Mouse (Mus musculus) layer of hippocampus, adult 8-10 months (tissue): ENCODE results near the gene Rps15. TPM values are rescaled to one million over a fixed set of nuclear protein-coding genes. Genes with fewer than 3 reads are reported as not detected.

ENCODE experiments used
- DNase-seq, 2 experiments: peaks; one replicate each; pipeline ENCODE4 v3.0.0; 2022; ENCODE audit warnings: low spot score in 2 of 2
- microRNA-seq, 2 experiments: library from miRNA; unstranded; fragments of <30 nt; microRNA quantifications; one replicate each; pipeline ENCODE4 v1.2.0; 2022
- total RNA-seq, 4 experiments: library from RNA; stranded (reverse); gene quantifications; 2 replicates each; pipeline ENCODE4 v1.2.4; 2022

The Rps15 gene
- total RNA-seq, 4 experiments from 2014 or later, result 755 to 1,005 (median 888) TPM

DNA sequence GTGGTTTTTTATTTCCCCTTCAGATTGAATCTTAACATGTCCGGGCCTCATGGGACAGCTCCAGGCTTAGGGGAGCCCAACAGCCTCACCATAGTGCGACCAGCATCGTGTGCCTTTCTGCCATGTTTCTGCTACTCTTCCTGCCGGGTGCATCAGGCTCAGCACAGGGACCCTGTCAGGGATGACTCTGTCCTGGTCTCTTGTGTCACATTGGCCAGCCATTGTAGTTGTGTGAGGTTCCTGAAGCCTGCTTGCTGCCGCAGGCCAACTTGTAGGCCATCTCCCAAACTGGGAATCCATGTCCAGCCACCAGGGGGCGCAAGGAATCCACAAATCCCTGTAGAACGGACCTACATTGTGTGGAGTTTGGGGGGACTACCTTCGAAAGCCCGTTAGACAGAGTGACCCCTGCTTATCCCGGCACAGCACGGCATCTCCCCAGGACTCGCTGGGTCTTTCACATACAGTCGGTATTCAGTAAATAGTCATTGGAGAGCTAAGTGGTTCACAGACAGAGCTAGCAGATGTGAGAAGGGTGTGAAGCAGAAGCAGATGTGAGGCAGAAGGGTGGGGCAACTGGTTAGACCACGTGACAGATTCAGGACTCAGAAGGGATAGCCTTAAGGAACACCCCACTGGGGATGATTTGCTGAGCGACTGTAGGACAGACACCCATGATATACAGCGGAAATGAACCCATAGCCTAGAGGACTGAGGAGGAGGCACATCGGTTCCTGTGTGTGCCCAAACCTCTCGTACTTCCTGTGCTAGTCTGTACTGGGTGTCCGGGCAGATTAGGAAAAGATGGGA, 47.9 kb downstream of the Rps15 start:
- peak in 1 of 2 experiments; percentile 88 for DNase-seq

DNA sequence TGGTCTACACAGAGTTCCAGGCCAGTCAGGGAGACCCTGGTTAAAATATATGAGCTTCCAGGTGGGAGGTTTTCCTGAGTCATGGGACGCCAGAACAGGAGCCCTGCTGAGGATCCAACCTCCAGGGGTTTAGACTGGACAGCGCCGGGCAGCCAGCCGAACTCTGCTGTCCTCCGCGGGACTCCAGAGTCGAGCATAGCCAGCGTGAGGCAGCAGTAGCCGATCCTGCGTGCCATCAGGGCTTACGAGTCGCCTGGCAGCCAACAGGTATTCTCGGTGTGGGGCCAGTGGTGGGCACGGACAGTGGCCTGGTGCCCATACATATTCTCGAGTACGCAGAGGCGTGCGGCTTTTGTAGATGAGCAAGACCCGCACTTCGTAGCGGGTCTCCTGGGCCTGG, 48.8 kb downstream of the Rps15 start:
- no peak for DNase-seq

DNA sequence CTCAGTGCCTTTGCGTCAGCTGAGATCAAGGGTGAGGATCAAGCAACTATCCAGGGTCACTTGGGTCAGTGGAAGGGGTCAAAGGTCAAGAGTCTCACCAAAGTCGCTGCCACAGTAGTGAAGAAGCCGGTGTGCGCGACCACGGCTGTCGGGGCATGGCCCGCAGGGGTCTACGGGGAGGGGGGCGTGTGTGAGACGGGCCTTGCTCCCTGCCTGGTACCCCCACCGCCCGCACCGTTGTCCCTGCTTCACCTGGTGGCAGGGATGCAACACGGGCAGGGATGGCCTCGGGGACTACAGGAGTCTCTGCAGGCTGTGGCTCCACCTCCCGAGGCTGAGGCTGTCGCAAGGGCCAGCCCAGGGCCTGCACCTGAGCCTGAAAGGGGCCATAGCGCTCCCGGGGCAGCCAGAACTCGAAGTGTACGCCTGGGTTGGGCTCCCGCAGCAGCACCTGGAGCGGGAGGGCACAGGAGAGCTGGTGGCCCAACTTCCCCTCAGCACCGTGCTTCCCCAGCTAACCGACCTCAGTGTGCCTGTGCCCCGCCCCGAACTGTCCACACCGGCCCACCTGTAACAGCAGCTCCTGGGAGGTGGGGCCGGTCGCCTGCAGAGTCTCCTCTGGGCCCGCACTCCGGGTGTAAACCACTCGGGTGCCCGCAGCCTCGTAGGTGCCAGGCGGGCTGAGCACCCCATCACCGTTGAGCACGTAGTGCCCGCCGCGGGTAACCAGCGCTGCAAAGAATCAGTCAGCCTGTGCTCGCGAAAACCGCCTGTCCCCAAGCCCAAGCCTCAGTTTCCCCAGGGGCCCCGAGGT, 49.4 kb downstream of the Rps15 start:
- DNase-seq, result no peak

DNA sequence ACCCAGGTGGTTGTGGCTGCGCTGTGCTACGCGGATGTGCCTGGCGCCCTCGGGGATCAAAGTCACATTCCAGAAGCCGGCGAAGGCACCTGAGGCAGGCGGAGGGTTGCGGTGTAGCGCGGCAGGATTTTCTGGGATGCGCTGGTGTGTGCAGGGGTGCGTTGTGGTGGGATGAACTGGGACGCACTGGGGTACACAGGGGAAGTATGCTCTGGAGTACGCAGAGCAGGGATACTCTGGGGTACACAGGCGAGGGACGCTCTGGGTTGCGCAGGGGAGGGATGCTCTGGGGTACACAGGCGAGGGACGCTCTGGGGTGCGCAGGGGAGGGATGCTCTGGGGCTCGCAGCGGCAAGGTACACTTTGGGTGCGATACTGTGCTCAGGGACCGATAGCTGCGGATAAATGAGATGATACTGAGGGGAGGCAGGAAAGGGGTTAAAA, 50.1 kb downstream of the Rps15 start:
- DNase-seq, result no peak

DNA sequence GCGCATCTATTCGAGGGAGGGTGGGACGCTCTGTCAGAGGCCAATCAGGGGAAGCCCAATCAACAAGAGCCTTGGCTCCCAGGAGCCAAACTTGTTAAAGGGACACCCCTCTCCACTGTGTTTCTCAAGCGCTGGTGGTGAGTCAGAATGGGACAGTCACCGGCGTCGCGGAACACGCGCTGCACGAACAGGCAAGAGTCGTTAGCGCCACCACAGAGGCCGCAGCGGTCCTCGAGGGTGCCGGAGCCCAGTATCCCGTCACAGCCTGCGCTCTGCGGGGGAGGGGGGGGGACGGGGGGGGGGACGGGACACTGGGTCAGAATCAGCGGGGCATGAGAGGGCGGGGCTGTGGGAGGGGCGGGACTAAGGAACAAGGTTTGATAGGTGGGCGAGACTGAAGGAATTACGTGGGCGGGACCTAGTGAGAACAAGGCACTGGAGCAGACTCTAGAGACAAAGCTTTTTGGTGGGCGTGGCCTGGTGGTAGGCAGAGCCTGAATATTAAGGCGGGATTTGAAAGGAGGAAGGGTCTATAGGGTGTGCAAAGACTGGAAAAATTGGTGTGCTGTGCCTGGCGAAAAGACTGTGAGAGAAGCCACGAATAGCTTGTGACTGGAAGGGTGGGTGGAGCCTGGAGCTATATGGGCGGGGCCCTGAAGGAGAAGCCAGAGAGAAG, 50.6 kb downstream of the Rps15 start:
- DNase-seq, result no peak

DNA sequence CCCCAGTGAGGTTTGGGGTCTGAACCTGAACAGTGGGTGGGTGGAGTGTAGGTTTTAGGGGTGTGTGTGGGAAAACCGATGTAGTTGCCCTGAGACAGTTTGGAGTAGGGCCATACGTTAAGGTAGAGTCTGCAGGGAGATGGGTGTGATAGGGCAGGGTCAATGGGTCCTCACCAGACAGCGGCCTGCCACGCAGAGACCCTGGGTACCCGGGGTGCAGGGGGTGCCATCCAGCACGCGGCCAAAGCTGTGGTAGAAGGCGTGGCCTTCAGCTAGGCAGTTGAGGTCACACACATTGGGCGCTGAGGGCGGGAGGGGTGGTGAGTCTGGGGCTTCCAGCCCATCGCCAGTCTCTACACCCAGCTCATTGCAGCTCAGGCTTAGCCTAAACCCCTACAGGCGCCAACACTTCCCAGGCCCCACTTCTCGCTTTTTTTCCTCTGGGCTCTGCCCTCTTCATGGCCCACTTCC, 51.2 kb downstream of the Rps15 start:
- DNase-seq, result no peak

Small RNAs within 50 kb of the gene (microRNA-seq; reads per million reads assigned to microRNA genes)
- gene Mir6911, result 1.8 to 3.2 reads per million in 2 experiments

Other genes with a start within 250 kb of the Rps15 start
- 100 to 1,000 TPM; 433 to 528 (median 468) TPM for gene Gpx4, start 245.3 kb upstream of the Rps15 start, total RNA-seq
- gene Sbno2, start 186.9 kb upstream of the Rps15 start, total RNA-seq, result 10 to 100 TPM; 19.9 to 52.8 (median 29.8) TPM
- gene Stk11, start 176.7 kb upstream of the Rps15 start, total RNA-seq, result 100 to 1,000 TPM in 1 of 4 experiments, 10 to 100 TPM in 3; 94.2 to 111 (median 96.5) TPM
- 100 to 1,000 TPM; 315 to 328 (median 323) TPM for gene Atp5d, start 153.8 kb upstream of the Rps15 start, total RNA-seq
- gene Cbarp, start 151.6 kb upstream of the Rps15 start, total RNA-seq, result 100 to 1,000 TPM; 295 to 345 (median 308) TPM
- 10 to 100 TPM; 47.2 to 63.6 (median 58.0) TPM for gene Midn, start 144.2 kb upstream of the Rps15 start, total RNA-seq
- 100 to 1,000 TPM in 2 of 4 experiments, 10 to 100 TPM in 2; 75.7 to 148 (median 96.4) TPM for gene Cirbp, start 126.5 kb upstream of the Rps15 start, total RNA-seq
- 1 to 10 TPM; 1.8 to 9.0 (median 6.2) TPM for gene 1600002K03Rik, start 119.5 kb upstream of the Rps15 start, total RNA-seq
- 1 to 10 TPM; 7.4 to 8.3 (median 7.9) TPM for gene Efna2, start 113.0 kb upstream of the Rps15 start, total RNA-seq
- 10 to 100 TPM; 44.5 to 51.5 (median 45.6) TPM for gene Mum1, start 66.0 kb upstream of the Rps15 start, total RNA-seq
- 100 to 1,000 TPM; 190 to 206 (median 201) TPM for gene Ndufs7, start 43.3 kb upstream of the Rps15 start, total RNA-seq
- 10 to 100 TPM; 22.4 to 34.7 (median 27.9) TPM for gene Gamt, start 31.4 kb upstream of the Rps15 start, total RNA-seq
- 10 to 100 TPM; 84.8 to 98.3 (median 91.6) TPM for gene Dazap1, start 31.0 kb upstream of the Rps15 start, total RNA-seq
- 100 to 1,000 TPM in 3 of 4 experiments, 10 to 100 TPM in 1; 90.4 to 113 (median 110) TPM for gene Apc2, start 3.5 kb downstream of the Rps15 start, total RNA-seq
- 10 to 100 TPM; 20.4 to 27.1 (median 23.3) TPM for gene 2310011J03Rik, start 28.1 kb downstream of the Rps15 start, total RNA-seq
- 1 to 10 TPM; 3.3 to 6.4 (median 4.1) TPM for gene Pcsk4, start 37.0 kb downstream of the Rps15 start, total RNA-seq
- 10 to 100 TPM in 2 of 4 experiments, 1 to 10 TPM in 2; 9.2 to 12.3 (median 10.2) TPM for gene Reep6, start 37.5 kb downstream of the Rps15 start, total RNA-seq
- gene Adamtsl5, start 56.0 kb downstream of the Rps15 start, total RNA-seq, result 1 to 10 TPM; 5.8 to 7.4 (median 6.7) TPM
- gene Plk5, start 64.0 kb downstream of the Rps15 start, total RNA-seq, result 10 to 100 TPM; 18.0 to 36.4 (median 30.4) TPM
- gene Mex3d, start 95.2 kb downstream of the Rps15 start, total RNA-seq, result 10 to 100 TPM; 17.0 to 19.6 (median 18.3) TPM
- 100 to 1,000 TPM; 149 to 154 (median 150) TPM for gene Mbd3, start 107.1 kb downstream of the Rps15 start, total RNA-seq
- 100 to 1,000 TPM; 320 to 446 (median 390) TPM for gene Uqcr11, start 114.4 kb downstream of the Rps15 start, total RNA-seq
- 10 to 100 TPM; 29.5 to 33.9 (median 32.2) TPM for gene Tcf3, start 141.2 kb downstream of the Rps15 start, total RNA-seq
- under 1 TPM in 1 of 4 experiments, not detected in 3; 0.06 TPM for gene Onecut3, start 202.4 kb downstream of the Rps15 start, total RNA-seq
- gene Atp8b3, start 246.7 kb downstream of the Rps15 start, total RNA-seq, result 1 to 10 TPM in 1 of 4 experiments, under 1 TPM in 3; 0.11 to 1.2 (median 0.17) TPM